Mouse (Mus musculus) erythroblast, embryonic 14.5 days (primary cell): ENCODE results near the gene Hoxa10.

ENCODE experiments used
- GATA1 ChIP-seq: IDR thresholded peaks from 2 replicates; pipeline ENCODE4 v1.6.1; 2012; ENCODE audit warnings: low read length, inconsistent platforms, mixed read lengths
- TAL1 ChIP-seq: IDR thresholded peaks from 3 replicates; pipeline ENCODE4 v1.6.1; 2012; ENCODE audit warnings: low read length, inconsistent platforms, mixed read lengths

DNA sequence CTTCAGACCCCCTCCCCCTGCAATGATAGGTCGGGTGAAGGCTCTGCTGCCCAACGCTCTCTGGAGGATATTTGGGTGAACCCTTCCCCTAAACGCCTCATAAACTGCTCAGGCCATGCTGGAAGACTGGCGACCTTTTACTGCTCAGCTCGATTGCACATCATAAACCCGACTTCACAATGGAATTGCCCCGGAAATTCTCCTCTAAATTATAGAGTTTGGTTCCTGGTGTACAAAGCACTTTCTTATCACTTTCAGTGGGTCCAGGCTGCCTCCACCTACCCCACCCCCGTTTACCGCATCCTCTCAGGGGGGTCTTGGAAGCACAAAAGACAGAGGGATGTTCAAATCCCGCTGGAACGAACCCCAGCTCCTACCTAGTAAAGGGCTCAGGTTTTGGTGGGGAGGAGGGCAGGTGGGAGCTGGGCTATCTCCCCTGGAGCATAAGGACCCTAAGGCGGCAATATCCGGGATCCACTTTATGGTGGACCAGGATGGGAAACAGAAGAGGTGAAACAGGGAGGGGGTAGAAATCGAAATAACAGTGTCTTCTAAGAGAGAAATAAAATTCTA is 21.9 kb downstream of the Hoxa10 start:
- no peak for TF ChIP-seq TAL1
- no peak for TF ChIP-seq GATA1
